Mouse (Mus musculus) forebrain, embryonic 10.5 days (tissue): ENCODE results near the gene 1700025G04Rik. TPM values are rescaled to one million over a fixed set of nuclear protein-coding genes. Genes with fewer than 3 reads are reported as not detected.
"Not testable (repeated sequence)": the region's sequence is repeated elsewhere in the genome, so short reads cannot be mapped to it uniquely, and the experiment has no call there.

Source experiments
- DNase-seq: peaks from one replicate; pipeline ENCODE4 v3.0.0-alpha.2; 2017; ENCODE audit warnings: low spot score; ENCODE audit errors: extremely low spot score
- H3K27ac ChIP-seq: fragments of 300-500 bp; sonication (generic); 2 replicates; pipeline ENCODE4 v1.5.1; 2016; ENCODE audit warnings: mild to moderate bottlenecking
- H3K27me3 ChIP-seq: fragments of 300-500 bp; sonication (generic); 2 replicates; pipeline ENCODE4 v1.6.1; 2016; ENCODE audit warnings: mild to moderate bottlenecking; ENCODE audit not compliant: poor library complexity, severe bottlenecking
- H3K36me3 ChIP-seq: fragments of 300-500 bp; sonication (generic); replicated peaks from 2 replicates; pipeline ENCODE4 v1.6.1; 2016; ENCODE audit warnings: mild to moderate bottlenecking, moderate library complexity
- H3K4me1 ChIP-seq: fragments of 300-500 bp; sonication (generic); 2 replicates; pipeline ENCODE4 v1.6.1; 2016
- H3K4me3 ChIP-seq: fragments of 300-500 bp; sonication (generic); 2 replicates; pipeline ENCODE4 v1.5.1; 2016; ENCODE audit warnings: mild to moderate bottlenecking, moderate library complexity
- H3K9me3 ChIP-seq: fragments of 300-500 bp; sonication (generic); 2 replicates; pipeline ENCODE4 v1.6.1; 2016; ENCODE audit warnings: mild to moderate bottlenecking, moderate library complexity
- WGBS: fragments of 180-500 bp; shearing (Covaris S2); methylation state at CpG from one replicate; pipeline ENCODE4 v1.1.7; 2016; 5-methylcytosine and 5-hydroxymethylcytosine counted together
- polyA plus RNA-seq: library from polyadenylated mRNA; unstranded; fragments of >200 nt; fragmentation: Nextera tagmentation; extraction: Ambion mirVana; gene quantifications from 2 replicates; pipeline ENCODE4 v1.2.1, GENCODE M21; 2016

Gene 1700025G04Rik
- polyA plus RNA-seq, 1 experiment from 2014 or later, result 15.4 TPM

DNA sequence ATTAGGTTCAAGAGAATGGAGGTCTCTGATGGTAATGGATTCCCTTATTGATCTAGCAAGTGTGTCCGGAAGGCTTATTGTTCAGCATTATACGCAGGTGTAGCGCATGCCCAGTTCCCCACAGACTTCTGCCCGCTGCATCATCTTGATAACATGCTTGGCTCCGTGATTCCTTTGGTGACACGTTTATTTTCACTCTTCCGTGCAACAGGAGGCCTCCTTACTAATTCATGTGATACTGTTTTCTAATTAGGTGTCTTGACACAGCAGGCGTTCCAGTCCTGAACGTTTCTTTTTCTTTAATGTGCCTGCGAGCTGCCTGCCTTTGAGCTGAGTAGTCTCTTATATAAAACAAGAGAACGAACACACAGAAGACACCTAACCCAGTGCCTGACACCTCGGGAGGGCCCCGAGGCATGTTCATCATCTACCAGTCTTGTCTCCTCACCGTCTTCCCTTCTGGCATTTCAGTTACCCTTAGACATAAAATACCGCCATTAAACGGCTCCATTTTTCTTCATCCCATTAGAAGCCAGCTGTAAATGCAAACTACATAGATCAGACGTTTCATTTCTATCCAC, 244.6 kb downstream of the 1700025G04Rik start:
- Histone ChIP-seq H3K36me3 (no peaks in the 10 kb centered on the region), H3K27me3 (no peaks in the 10 kb centered on the region), H3K4me1 (peaks cover 7% of the 10 kb centered on the region; the same call in 1 of the 2 replicates), H3K27ac (no peak overlapping the region), H3K4me3 (no peak overlapping the region), H3K9me3 (peaks cover 5% of the 10 kb centered on the region; the same call in 1 of the 2 replicates)
- DNase-seq, result no peak
- 83% methylated on average over 17 of the region's 17 CpGs for WGBS

DNA sequence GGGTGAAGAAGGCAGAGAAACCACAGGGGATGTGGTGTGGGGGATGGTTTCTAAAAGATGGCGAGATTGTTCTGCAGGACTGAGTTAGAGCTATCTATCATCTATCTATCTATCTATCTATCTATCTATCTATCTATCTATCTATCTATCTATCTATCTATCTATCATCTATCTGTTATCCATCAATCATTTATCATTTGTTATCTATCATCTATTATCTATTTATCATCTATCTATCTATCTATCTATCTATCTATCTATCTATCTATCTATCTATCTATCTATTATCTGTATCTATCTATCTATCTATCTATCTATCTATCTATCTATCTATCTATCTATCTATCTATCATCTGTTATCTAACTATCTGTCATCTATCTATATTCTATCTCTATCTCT, 249.6 kb downstream of the 1700025G04Rik start:
- 100% methylated on average over 1 of the region's 1 CpGs for WGBS
- not testable (repeated sequence) for DNase-seq, H3K4me3 ChIP-seq, H3K9me3 ChIP-seq, H3K4me1 ChIP-seq, H3K36me3 ChIP-seq, H3K27me3 ChIP-seq, H3K27ac ChIP-seq

- Histone ChIP-seq H3K9me3 (peaks cover 15% of the 10 kb centered on the region), H3K27ac (no peak overlapping the region), H3K4me1 (no peaks in the 10 kb centered on the region), H3K27me3 (no peaks in the 10 kb centered on the region), H3K4me3 (no peak overlapping the region), H3K36me3 (no peaks in the 10 kb centered on the region)
- DNase-seq, result no peak
- 92% methylated on average over 4 of the region's 4 CpGs for WGBS
Measured at GRCm38 (mm10) chr1:151835261-151835660, 254.7 kb downstream of the 1700025G04Rik start.

DNA sequence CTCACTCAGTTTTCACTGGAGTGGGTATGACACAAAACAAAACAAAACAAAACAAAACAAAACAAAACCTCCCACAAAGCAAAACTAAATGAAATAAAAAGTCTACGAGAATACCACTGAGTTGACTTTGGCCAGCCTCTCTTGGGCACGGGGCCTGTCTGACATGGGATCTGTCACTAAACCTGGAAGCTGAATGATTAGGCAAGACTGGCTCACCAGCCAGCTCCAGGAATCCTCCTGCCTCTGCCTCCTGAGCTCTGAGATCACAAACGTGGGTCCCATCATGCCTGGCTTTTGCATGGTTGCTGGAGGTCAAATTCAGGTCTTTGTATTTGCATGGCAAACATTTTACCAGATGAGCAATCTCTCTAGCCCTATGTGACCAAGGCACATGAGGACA, 258.1 kb downstream of the 1700025G04Rik start:
- Histone ChIP-seq H3K4me3 (no peak overlapping the region), H3K9me3 (peaks cover 18% of the 10 kb centered on the region), H3K36me3 (no peaks in the 10 kb centered on the region), H3K4me1 (no peaks in the 10 kb centered on the region), H3K27me3 (no peaks in the 10 kb centered on the region), H3K27ac (no peak overlapping the region)
- DNase-seq, result no peak
- 87% methylated on average over 3 of the region's 3 CpGs for WGBS

DNA sequence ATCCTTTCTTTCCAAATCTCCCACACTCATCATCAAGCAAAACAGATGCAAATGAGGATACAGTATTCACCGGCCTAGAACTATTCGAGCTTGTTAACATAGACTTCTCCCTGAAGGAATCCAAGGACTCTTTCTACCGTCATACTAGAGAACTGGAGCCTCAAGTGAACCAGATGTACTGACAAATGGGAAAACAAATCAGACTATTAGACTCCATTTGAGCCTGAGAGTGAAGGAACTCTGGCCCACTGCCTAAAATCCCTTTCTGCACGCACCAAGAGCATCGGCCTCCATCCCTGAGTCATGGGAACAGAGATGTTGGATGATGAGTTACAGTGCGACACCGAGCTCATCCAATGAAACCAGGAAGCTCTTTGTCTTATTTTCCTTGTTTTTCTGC, 264.9 kb downstream of the 1700025G04Rik start:
- DNase-seq, result no peak
- no peaks in the 10 kb centered on the region for H3K4me1 ChIP-seq
- no peaks in the 10 kb centered on the region for H3K36me3 ChIP-seq
- 95% methylated on average over 7 of the region's 7 CpGs for WGBS
- H3K4me3 ChIP-seq, result no peak overlapping the region
- H3K9me3 ChIP-seq, result peaks cover under 1% of the 10 kb centered on the region; the same call in 1 of the 2 replicates
- no peak overlapping the region for H3K27ac ChIP-seq
- H3K27me3 ChIP-seq, result no peaks in the 10 kb centered on the region

DNA sequence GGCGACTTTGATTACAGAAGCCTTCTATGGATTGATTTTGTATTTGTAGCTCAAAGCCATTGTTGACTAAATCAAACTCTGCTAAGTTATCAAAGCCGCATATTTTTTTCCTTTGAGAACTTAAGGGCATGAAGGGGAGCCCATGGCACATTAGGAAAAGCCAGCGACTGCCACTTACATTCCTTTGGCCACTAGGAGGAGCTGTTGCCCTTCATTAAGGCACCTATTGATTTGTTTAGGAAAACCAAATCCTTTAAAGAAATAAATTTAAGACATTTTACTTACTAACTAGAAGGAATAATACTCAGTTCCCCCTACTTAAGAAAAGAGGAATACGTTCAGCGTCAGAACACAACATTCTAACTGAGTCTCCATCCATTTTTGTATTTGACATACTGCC, 269.5 kb downstream of the 1700025G04Rik start:
- H3K27ac ChIP-seq, result no peak overlapping the region
- DNase-seq, result peak; percentile 58

GRCm38 (mm10) chr1:151819190-151819589, 270.7 kb downstream of the 1700025G04Rik start:
- no peaks in the 10 kb centered on the region for H3K9me3 ChIP-seq
- no peak overlapping the region for H3K4me3 ChIP-seq
- no peaks in the 10 kb centered on the region for H3K4me1 ChIP-seq
- no peak overlapping the region for H3K27ac ChIP-seq
- no peak for DNase-seq
- H3K27me3 ChIP-seq, result no peaks in the 10 kb centered on the region
- 93% methylated on average over 7 of the region's 7 CpGs for WGBS
- H3K36me3 ChIP-seq, result peaks cover 30% of the 10 kb centered on the region

More for the DNA sequence above, 269.5 kb downstream of the 1700025G04Rik start:
- 32% methylated on average over 5 of the region's 5 CpGs for WGBS
- no peaks in the 10 kb centered on the region for H3K4me1 ChIP-seq
- no peaks in the 10 kb centered on the region for H3K27me3 ChIP-seq
- no peaks in the 10 kb centered on the region for H3K9me3 ChIP-seq
- no peak overlapping the region for H3K4me3 ChIP-seq
- peaks cover 25% of the 10 kb centered on the region for H3K36me3 ChIP-seq

- Histone ChIP-seq H3K27me3 (no peaks in the 10 kb centered on the region), H3K9me3 (no peaks in the 10 kb centered on the region), H3K4me1 (no peaks in the 10 kb centered on the region), H3K4me3 (no peak overlapping the region), H3K36me3 (peaks cover 45% of the 10 kb centered on the region), H3K27ac (no peak overlapping the region)
- DNase-seq, result no peak
- 90% methylated on average over 3 of the region's 3 CpGs for whole genome bisulfite sequencing
Measured at GRCm38 (mm10) chr1:151816051-151816450, 273.9 kb downstream of the 1700025G04Rik start.

- WGBS, result 89% methylated on average over 13 of the region's 13 CpGs
- DNase-seq, result no peak
- peaks cover 50% of the 10 kb centered on the region for H3K36me3 ChIP-seq
Measured at GRCm38 (mm10) chr1:151812004-151812712, 277.8 kb downstream of the 1700025G04Rik start.

DNA sequence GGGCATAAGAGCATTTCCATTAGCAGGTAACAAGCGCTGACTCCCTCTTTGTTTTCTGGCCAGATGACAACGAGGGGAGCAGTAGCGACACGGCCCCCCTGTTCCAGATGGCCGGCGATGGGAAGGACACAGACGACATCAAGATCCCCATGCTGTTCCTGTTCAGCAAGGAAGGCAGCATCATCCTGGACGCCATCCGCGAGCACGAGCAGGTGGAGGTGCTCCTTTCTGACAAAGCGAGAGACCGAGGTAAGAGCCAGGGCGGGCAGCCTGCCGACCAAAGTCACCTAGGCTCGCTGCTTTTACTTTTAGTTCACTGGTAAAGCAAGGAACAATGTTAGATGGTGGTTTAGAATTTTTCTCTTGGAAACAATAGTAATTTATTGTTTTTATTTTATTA, 278.5 kb downstream of the 1700025G04Rik start:
- Histone ChIP-seq H3K4me1 (0 out of 2 replicates have a peak, but pooled peaks cover 5% of the 10 kb centered on the region), H3K4me3 (no peak overlapping the region), H3K36me3 (peaks cover 50% of the 10 kb centered on the region), H3K27me3 (no peaks in the 10 kb centered on the region), H3K27ac (no peak overlapping the region), H3K9me3 (no peaks in the 10 kb centered on the region)
- no peak for DNase-seq
- WGBS, result 93% methylated on average over 16 of the region's 16 CpGs

More at GRCm38 (mm10) chr1:151812004-151812712, 277.8 kb downstream of the 1700025G04Rik start:
- H3K27me3 ChIP-seq, result no peaks in the 10 kb centered on the region
- no peaks in the 10 kb centered on the region for H3K9me3 ChIP-seq
- no peak overlapping the region for H3K27ac ChIP-seq
- 0 out of 2 replicates have a peak, but pooled peaks cover 5% of the 10 kb centered on the region for H3K4me1 ChIP-seq
- no peak overlapping the region for H3K4me3 ChIP-seq

DNA sequence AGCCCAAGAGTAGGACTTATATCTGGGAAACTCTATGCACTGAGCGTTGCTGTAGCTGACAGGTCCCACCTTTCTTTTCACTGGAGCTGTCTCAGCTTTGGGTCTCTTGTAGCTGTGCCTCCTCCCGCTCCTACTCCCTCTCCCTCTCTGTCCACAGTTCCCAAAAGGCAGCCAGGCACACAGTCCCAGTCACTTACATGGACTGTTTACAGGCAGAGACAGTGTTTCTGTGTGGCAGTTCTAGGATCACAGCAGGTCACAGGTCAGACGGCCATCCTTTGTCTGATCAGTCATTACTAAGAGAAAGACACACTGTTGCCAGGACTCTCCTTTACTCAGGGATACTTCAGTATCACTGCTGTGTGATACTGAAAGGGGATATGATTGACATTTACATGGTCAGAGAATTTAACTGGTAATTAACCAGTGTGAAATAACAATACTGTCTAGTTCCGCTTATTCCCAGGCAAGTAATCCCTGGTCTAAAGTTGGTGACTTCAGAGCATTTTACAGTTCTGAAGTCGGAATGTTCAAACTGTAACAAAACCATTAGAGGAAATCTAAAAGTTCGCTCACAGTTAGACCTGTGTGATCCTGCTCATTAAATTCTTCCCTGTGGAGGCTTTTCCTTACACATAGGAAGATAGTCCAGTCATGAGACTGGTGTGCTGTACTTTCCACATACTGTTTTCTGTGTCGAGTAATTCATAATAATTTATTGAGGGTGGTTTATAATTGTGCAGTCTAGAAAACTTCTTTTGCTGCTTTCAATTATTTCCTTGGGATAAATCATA, 279.1 kb downstream of the 1700025G04Rik start:
- DNase-seq, result no peak
- no peak overlapping the region for H3K27ac ChIP-seq
- H3K4me3 ChIP-seq, result no peak overlapping the region
- H3K36me3 ChIP-seq, result peaks cover 52% of the 10 kb centered on the region
- no peaks in the 10 kb centered on the region for H3K27me3 ChIP-seq
- WGBS, result 85% methylated on average over 7 of the region's 7 CpGs
- no peaks in the 10 kb centered on the region for H3K9me3 ChIP-seq
- 0 out of 2 replicates have a peak, but pooled peaks cover 5% of the 10 kb centered on the region for H3K4me1 ChIP-seq

- 90% methylated on average over 5 of the region's 5 CpGs for WGBS
Measured at GRCm38 (mm10) chr1:151807286-151807685, 282.6 kb downstream of the 1700025G04Rik start.

More at GRCm38 (mm10) chr1:151807286-151807685, 282.6 kb downstream of the 1700025G04Rik start:
- Histone ChIP-seq H3K27me3 (no peaks in the 10 kb centered on the region), H3K36me3 (peaks cover 54% of the 10 kb centered on the region), H3K27ac (no peak overlapping the region), H3K4me1 (0 out of 2 replicates have a peak, but pooled peaks cover 5% of the 10 kb centered on the region), H3K4me3 (no peak overlapping the region), H3K9me3 (no peaks in the 10 kb centered on the region)
- no peak for DNase-seq
